Mouse (Mus musculus): ENCODE data around the gene 1700012B09Rik. TPM values are rescaled to one million over a fixed set of nuclear protein-coding genes. Genes with fewer than 3 reads are reported as not detected.

1700012B09Rik gene
- total RNA-seq (2022): not detected

- DNase-seq (ENCODE audit: low spot score): no peak
These were observed at the start of gene 1700012B09Rik for GRCm38 (mm10) chr9:14770803-14771471. Gene 1700012B09Rik (minus strand): TSS chr9:14771030.

GRCm38 (mm10) chr9:14810111-14810510, 39.3 kb upstream of the 1700012B09Rik start:
- DNase-seq (ENCODE audit: low spot score): no peak

GRCm38 (mm10) chr9:14806786-14807185, 36.0 kb upstream of the 1700012B09Rik start:
- DNase-seq (ENCODE audit: low spot score): no peak

GRCm38 (mm10) chr9:14805714-14806113, 34.9 kb upstream of the 1700012B09Rik start:
- DNase-seq (ENCODE audit: low spot score): no peak

- DNase-seq (ENCODE audit: low spot score): no peak
These were observed 16.5 kb upstream of the 1700012B09Rik start for GRCm38 (mm10) chr9:14787356-14787755.

GRCm38 (mm10) chr9:14784039-14785002, 13.5 kb upstream of the 1700012B09Rik start, which contains the start of the genes Mre11a and Ankrd49:
Gene Mre11a (plus strand): TSS chr9:14784654.
Gene Ankrd49 (minus strand): TSS chr9:14784856.
- DNase-seq (ENCODE audit: low spot score): peak; percentile 97

GRCm38 (mm10) chr9:14778341-14778740, 7.5 kb upstream of the 1700012B09Rik start:
- DNase-seq (ENCODE audit: low spot score): no peak

GRCm38 (mm10) chr9:14773813-14774212, 3.0 kb upstream of the 1700012B09Rik start:
- no peak for DNase-seq (ENCODE audit: low spot score)

GRCm38 (mm10) chr9:14772074-14772473, 1.2 kb upstream of the 1700012B09Rik start:
- DNase-seq (ENCODE audit: low spot score): no peak

- DNase-seq (ENCODE audit: low spot score): no peak
These were observed 1.0 kb downstream of the 1700012B09Rik start for GRCm38 (mm10) chr9:14769811-14770210.

- peak; percentile 18 for DNase-seq (ENCODE audit: low spot score)
These were observed 6.1 kb downstream of the 1700012B09Rik start for GRCm38 (mm10) chr9:14764765-14765164.

- no peak for DNase-seq (ENCODE audit: low spot score)
These were observed 11.6 kb downstream of the 1700012B09Rik start for GRCm38 (mm10) chr9:14759261-14759660.

- no peak for DNase-seq (ENCODE audit: low spot score)
These were observed 12.2 kb downstream of the 1700012B09Rik start for GRCm38 (mm10) chr9:14758590-14758989.

GRCm38 (mm10) chr9:14754469-14754868, 16.4 kb downstream of the 1700012B09Rik start:
- DNase-seq (ENCODE audit: low spot score): no peak

GRCm38 (mm10) chr9:14753947-14754346, 16.9 kb downstream of the 1700012B09Rik start:
- no peak for DNase-seq (ENCODE audit: low spot score)

GRCm38 (mm10) chr9:14752001-14752522, 18.8 kb downstream of the 1700012B09Rik start, which contains the start of gene Fut4:
Gene Fut4 (minus strand): TSS chr9:14752393.
- DNase-seq (ENCODE audit: low spot score): peak; percentile 23

GRCm38 (mm10) chr9:14751503-14752000, 19.3 kb downstream of the 1700012B09Rik start:
- no peak for DNase-seq (ENCODE audit: low spot score)

- no peak for DNase-seq (ENCODE audit: low spot score)
These were observed 19.8 kb downstream of the 1700012B09Rik start for GRCm38 (mm10) chr9:14750901-14751502.

GRCm38 (mm10) chr9:14740151-14740924, 30.5 kb downstream of the 1700012B09Rik start, which contains the start of gene Piwil4:
Gene Piwil4 (minus strand): TSS chr9:14740733.
- DNase-seq (ENCODE audit: low spot score): no peak

GRCm38 (mm10) chr9:14739498-14740150, 31.2 kb downstream of the 1700012B09Rik start:
- no peak for DNase-seq (ENCODE audit: low spot score)

Data from heart, adult 8-10 months (tissue).